Mouse (Mus musculus) forebrain, embryonic 15.5 days (tissue): ENCODE data around the gene Ppp1r16b. TPM values are rescaled to one million over a fixed set of nuclear protein-coding genes. Genes with fewer than 3 reads are reported as not detected.
"Not testable (repeated sequence)": the region's sequence is repeated elsewhere in the genome, so short reads cannot be mapped to it uniquely, and the experiment has no call there.

Experiments used
- ATAC-seq: fragments of 200-750 bp; cut with Nextera tagmentation; replicated peaks from 2 replicates; pipeline ENCODE4 v1.8.0; 2017; ENCODE audit warnings: mild to moderate bottlenecking, moderate TSS enrichment, moderate library complexity
- H3K27ac ChIP-seq: fragments of 300-500 bp; sonication (generic); replicated peaks from 2 replicates; pipeline ENCODE4 v1.5.1; 2015; ENCODE audit warnings: mild to moderate bottlenecking, inconsistent platforms
- H3K27me3 ChIP-seq: fragments of 300-500 bp; sonication (generic); 2 replicates; pipeline ENCODE4 v1.6.1; 2015; ENCODE audit warnings: inconsistent platforms
- H3K36me3 ChIP-seq: fragments of 300-500 bp; sonication (generic); 2 replicates; pipeline ENCODE4 v1.6.1; 2015; ENCODE audit warnings: mild to moderate bottlenecking, inconsistent platforms
- H3K4me1 ChIP-seq: fragments of 300-500 bp; sonication (generic); 2 replicates; pipeline ENCODE4 v1.6.1; 2015; ENCODE audit warnings: inconsistent platforms
- H3K4me2 ChIP-seq: fragments of 300-500 bp; sonication (generic); replicated peaks from 2 replicates; pipeline ENCODE4 v1.6.1; 2015; ENCODE audit warnings: mild to moderate bottlenecking, inconsistent platforms
- H3K4me3 ChIP-seq: fragments of 300-500 bp; sonication (generic); 2 replicates; pipeline ENCODE4 v1.5.1; 2015; ENCODE audit warnings: mild to moderate bottlenecking, inconsistent platforms
- H3K9ac ChIP-seq: fragments of 300-500 bp; sonication (generic); replicated peaks from 2 replicates; pipeline ENCODE4 v1.6.1; 2015; ENCODE audit warnings: mild to moderate bottlenecking, inconsistent platforms
- H3K9me3 ChIP-seq: fragments of 300-500 bp; sonication (generic); 2 replicates; pipeline ENCODE4 v1.6.1; 2016; ENCODE audit warnings: inconsistent platforms
- WGBS: fragments of 180-500 bp; shearing (Covaris S2); methylation state at CpG from one replicate; pipeline ENCODE4 v1.1.7; 2015; ENCODE audit warnings: mixed read lengths; 5-methylcytosine and 5-hydroxymethylcytosine counted together
- polyA plus RNA-seq: library from polyadenylated mRNA; unstranded; fragments of >200 nt; fragmentation: Nextera tagmentation; extraction: Ambion mirVana; gene quantifications from 2 replicates; pipeline ENCODE4 v1.2.1, GENCODE M21; 2015

Ppp1r16b gene
- polyA plus RNA-seq, 1 experiment from 2014 or later: 24.4 TPM

- no peak for ATAC-seq
- H3K27me3 ChIP-seq: no peaks in the 10 kb centered on the region
- no peaks in the 10 kb centered on the region for H3K9me3 ChIP-seq
- no peaks in the 10 kb centered on the region for H3K36me3 ChIP-seq
- peaks cover 9% of the 10 kb centered on the region for H3K4me1 ChIP-seq
- 79% methylated on average over 4 of the region's 4 CpGs for WGBS
- no peak overlapping the region for H3K27ac ChIP-seq
- H3K4me3 ChIP-seq: no peak overlapping the region
- H3K4me2 ChIP-seq: no peak overlapping the region
- H3K9ac ChIP-seq: no peak overlapping the region
Measured at GRCm38 (mm10) chr2:158733136-158733535, 67.9 kb downstream of the Ppp1r16b start.

DNA sequence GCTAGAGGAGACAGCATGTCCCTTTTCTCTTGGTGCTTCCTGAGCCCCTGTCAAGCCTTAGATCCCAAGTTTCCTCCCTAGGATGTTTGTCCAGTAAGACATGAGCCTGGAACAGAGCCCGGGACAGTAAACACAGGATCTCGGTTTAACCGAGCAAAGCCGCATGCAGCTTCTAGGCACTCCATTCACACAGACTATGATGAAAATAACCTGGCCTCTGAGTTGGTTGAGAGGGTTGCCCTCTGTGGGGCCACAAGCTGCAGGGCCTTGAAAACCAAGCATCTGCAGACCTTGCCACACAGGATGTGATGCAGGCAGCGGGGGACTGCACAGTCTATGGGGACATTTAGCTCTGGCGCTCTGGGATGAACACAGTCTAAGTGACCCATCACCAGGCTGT lies 68.7 kb downstream of the Ppp1r16b start:
- Histone ChIP-seq H3K27me3 (no peaks in the 10 kb centered on the region), H3K9me3 (no peaks in the 10 kb centered on the region), H3K4me3 (no peak overlapping the region), H3K4me1 (peaks cover 9% of the 10 kb centered on the region), H3K27ac (peak overlapping the region; percentile 41; the same call in 1 of the 2 replicates), H3K36me3 (no peaks in the 10 kb centered on the region), H3K9ac (no peak overlapping the region), H3K4me2 (no peak overlapping the region)
- WGBS: 88% methylated on average over 6 of the region's 6 CpGs
- no peak for ATAC-seq

GRCm38 (mm10) chr2:158734500-158735152 lies 69.4 kb downstream of the Ppp1r16b start:
- H3K27ac ChIP-seq: peak overlapping the region; percentile 41; the same call in 1 of the 2 replicates
- no peak overlapping the region for H3K4me2 ChIP-seq
- peaks cover 9% of the 10 kb centered on the region for H3K4me1 ChIP-seq
- H3K9ac ChIP-seq: no peak overlapping the region
- peak; percentile 60 for ATAC-seq
- no peaks in the 10 kb centered on the region for H3K27me3 ChIP-seq
- no peaks in the 10 kb centered on the region for H3K36me3 ChIP-seq
- 56% methylated on average over 7 of the region's 7 CpGs for WGBS
- no peak overlapping the region for H3K4me3 ChIP-seq
- H3K9me3 ChIP-seq: no peaks in the 10 kb centered on the region

DNA sequence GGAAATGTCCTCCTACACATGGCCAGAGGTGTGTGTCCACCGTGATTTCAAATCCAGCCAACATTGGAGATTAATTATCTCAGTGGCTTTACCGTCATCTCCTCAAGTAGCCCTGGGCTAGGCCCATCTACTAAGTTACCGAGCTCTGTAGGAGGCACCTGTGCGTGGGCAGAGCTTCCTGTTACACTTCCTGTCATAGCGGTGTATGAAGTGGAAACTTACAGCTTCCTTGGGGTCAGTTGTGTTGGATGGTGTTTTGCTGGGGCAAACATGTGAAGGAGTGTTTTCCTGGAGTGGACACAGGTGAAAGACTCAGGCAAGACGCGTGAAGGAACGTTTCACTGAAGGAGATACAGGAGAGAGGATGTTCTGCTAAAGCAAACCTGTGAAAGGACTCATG lies 70.1 kb downstream of the Ppp1r16b start:
- H3K9ac ChIP-seq: no peak overlapping the region
- no peak for ATAC-seq

GRCm38 (mm10) chr2:158736247-158736646 lies 71.0 kb downstream of the Ppp1r16b start:
- 83% methylated on average over 4 of the region's 4 CpGs for WGBS
- not testable (repeated sequence) for H3K4me2 ChIP-seq, H3K4me3 ChIP-seq, ATAC-seq, H3K27me3 ChIP-seq, H3K36me3 ChIP-seq, H3K4me1 ChIP-seq, H3K27ac ChIP-seq, H3K9me3 ChIP-seq, H3K9ac ChIP-seq

More for the DNA sequence above, 70.1 kb downstream of the Ppp1r16b start:
- Histone ChIP-seq H3K4me2 (no peak overlapping the region), H3K4me1 (peaks cover 9% of the 10 kb centered on the region), H3K27me3 (no peaks in the 10 kb centered on the region), H3K9me3 (no peaks in the 10 kb centered on the region), H3K36me3 (no peaks in the 10 kb centered on the region), H3K4me3 (no peak overlapping the region), H3K27ac (no peak overlapping the region)
- WGBS: 92% methylated on average over 8 of the region's 8 CpGs

GRCm38 (mm10) chr2:158738591-158738990 lies 73.4 kb downstream of the Ppp1r16b start:
- no peak overlapping the region for H3K9ac ChIP-seq
- H3K27me3 ChIP-seq: no peaks in the 10 kb centered on the region
- peaks cover 9% of the 10 kb centered on the region for H3K4me1 ChIP-seq
- H3K36me3 ChIP-seq: 0 out of 2 replicates have a peak, but pooled peaks cover 4% of the 10 kb centered on the region
- H3K4me3 ChIP-seq: no peak overlapping the region
- 63% methylated on average over 11 of the region's 11 CpGs for WGBS
- H3K27ac ChIP-seq: no peak overlapping the region
- no peaks in the 10 kb centered on the region for H3K9me3 ChIP-seq
- no peak overlapping the region for H3K4me2 ChIP-seq
- ATAC-seq: no peak

DNA sequence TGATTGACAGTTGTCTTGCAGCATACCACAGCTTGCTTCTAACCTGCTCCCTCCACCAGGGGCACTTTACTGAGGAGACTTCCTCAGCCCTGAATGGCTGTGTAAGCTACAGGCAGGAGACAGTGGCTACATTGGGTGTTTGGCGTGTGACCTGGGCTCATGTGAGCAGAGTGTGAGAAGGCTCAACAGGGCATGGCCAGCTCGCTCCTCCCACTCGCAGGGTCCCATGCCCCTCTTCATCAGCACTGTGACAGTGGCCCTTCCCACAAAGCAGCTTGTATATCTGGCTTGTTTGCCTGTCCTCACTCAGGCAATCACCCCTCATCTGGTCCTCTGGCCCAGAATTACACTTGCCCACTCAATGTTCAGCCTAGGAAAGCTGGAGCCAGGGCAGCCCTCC lies 73.9 kb downstream of the Ppp1r16b start:
- no peak for ATAC-seq
- H3K4me3 ChIP-seq: no peak overlapping the region
- H3K9ac ChIP-seq: no peak overlapping the region
- peaks cover 8% of the 10 kb centered on the region for H3K4me1 ChIP-seq
- H3K27ac ChIP-seq: no peak overlapping the region
- no peaks in the 10 kb centered on the region for H3K27me3 ChIP-seq
- 85% methylated on average over 3 of the region's 3 CpGs for WGBS
- 0 out of 2 replicates have a peak, but pooled peaks cover 4% of the 10 kb centered on the region for H3K36me3 ChIP-seq
- H3K9me3 ChIP-seq: no peaks in the 10 kb centered on the region
- H3K4me2 ChIP-seq: no peak overlapping the region

- Histone ChIP-seq H3K9ac (no peak overlapping the region), H3K27ac (no peak overlapping the region), H3K4me3 (no peak overlapping the region), H3K4me1 (peaks cover 9% of the 10 kb centered on the region), H3K4me2 (no peak overlapping the region), H3K36me3 (0 out of 2 replicates have a peak, but pooled peaks cover 4% of the 10 kb centered on the region), H3K27me3 (no peaks in the 10 kb centered on the region), H3K9me3 (no peaks in the 10 kb centered on the region)
- ATAC-seq: no peak
- 44% methylated on average over 9 of the region's 9 CpGs for WGBS
Measured at GRCm38 (mm10) chr2:158741011-158741501, 75.9 kb downstream of the Ppp1r16b start.

DNA sequence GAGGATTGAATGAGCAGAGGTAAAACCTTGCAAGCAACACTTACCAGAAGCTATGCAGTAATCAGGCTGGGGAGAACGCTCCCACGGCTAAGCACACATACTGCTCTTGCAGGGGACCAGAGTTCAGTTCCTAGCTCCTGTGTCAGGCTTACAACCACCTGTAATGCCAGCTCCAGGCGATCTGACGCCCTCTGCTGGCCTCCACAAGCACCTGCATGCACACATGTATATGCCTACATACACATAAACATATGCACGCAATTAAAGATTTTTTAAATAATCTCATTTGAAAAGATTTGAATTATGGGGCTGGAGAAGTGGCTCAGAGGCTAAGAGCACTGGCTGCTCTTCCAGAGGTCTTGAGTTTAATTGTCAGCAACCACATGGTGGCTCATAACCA lies 77.2 kb downstream of the Ppp1r16b start:
- H3K9me3 ChIP-seq: no peaks in the 10 kb centered on the region
- no peak overlapping the region for H3K27ac ChIP-seq
- peaks cover 9% of the 10 kb centered on the region for H3K4me1 ChIP-seq
- 0 out of 2 replicates have a peak, but pooled peaks cover 4% of the 10 kb centered on the region for H3K36me3 ChIP-seq
- no peak overlapping the region for H3K4me3 ChIP-seq
- WGBS: 72% methylated on average over 5 of the region's 5 CpGs
- no peaks in the 10 kb centered on the region for H3K27me3 ChIP-seq
- H3K4me2 ChIP-seq: no peak overlapping the region
- no peak for ATAC-seq
- H3K9ac ChIP-seq: no peak overlapping the region

- 93% methylated on average over 11 of the region's 11 CpGs for WGBS
Measured at GRCm38 (mm10) chr2:158743518-158744141, 78.4 kb downstream of the Ppp1r16b start.

GRCm38 (mm10) chr2:158745049-158745482 lies 79.9 kb downstream of the Ppp1r16b start:
- 0 out of 2 replicates have a peak, but pooled peaks cover 4% of the 10 kb centered on the region for H3K36me3 ChIP-seq
- no peak overlapping the region for H3K4me2 ChIP-seq
- ATAC-seq: peak; percentile 76
- peaks cover 9% of the 10 kb centered on the region for H3K4me1 ChIP-seq
- no peak overlapping the region for H3K4me3 ChIP-seq
- WGBS: 19% methylated on average over 2 of the region's 2 CpGs
- no peak overlapping the region for H3K9ac ChIP-seq
- no peaks in the 10 kb centered on the region for H3K9me3 ChIP-seq
- no peak overlapping the region for H3K27ac ChIP-seq
- no peaks in the 10 kb centered on the region for H3K27me3 ChIP-seq

More at GRCm38 (mm10) chr2:158743518-158744141, 78.4 kb downstream of the Ppp1r16b start:
- Histone ChIP-seq H3K27me3 (no peaks in the 10 kb centered on the region), H3K9ac (no peak overlapping the region), H3K4me1 (peaks cover 9% of the 10 kb centered on the region), H3K9me3 (no peaks in the 10 kb centered on the region), H3K4me2 (no peak overlapping the region), H3K4me3 (no peak overlapping the region), H3K27ac (no peak overlapping the region), H3K36me3 (0 out of 2 replicates have a peak, but pooled peaks cover 4% of the 10 kb centered on the region)
- no peak for ATAC-seq

GRCm38 (mm10) chr2:158746164-158746563 lies 81.0 kb downstream of the Ppp1r16b start:
- Histone ChIP-seq H3K4me1 (peaks cover 9% of the 10 kb centered on the region), H3K36me3 (0 out of 2 replicates have a peak, but pooled peaks cover 4% of the 10 kb centered on the region), H3K9ac (no peak overlapping the region), H3K4me3 (no peak overlapping the region), H3K27ac (no peak overlapping the region), H3K9me3 (no peaks in the 10 kb centered on the region), H3K4me2 (no peak overlapping the region), H3K27me3 (no peaks in the 10 kb centered on the region)
- WGBS: 73% methylated on average over 11 of the region's 11 CpGs
- no peak for ATAC-seq
